Mouse (Mus musculus) lung, postnatal 25 days (tissue): ENCODE results near the gene C3.

Experiments used
- DNase-seq: peaks from one replicate; pipeline ENCODE4 v3.0.0; 2022; ENCODE audit warnings: low spot score

The C3 gene

DNA sequence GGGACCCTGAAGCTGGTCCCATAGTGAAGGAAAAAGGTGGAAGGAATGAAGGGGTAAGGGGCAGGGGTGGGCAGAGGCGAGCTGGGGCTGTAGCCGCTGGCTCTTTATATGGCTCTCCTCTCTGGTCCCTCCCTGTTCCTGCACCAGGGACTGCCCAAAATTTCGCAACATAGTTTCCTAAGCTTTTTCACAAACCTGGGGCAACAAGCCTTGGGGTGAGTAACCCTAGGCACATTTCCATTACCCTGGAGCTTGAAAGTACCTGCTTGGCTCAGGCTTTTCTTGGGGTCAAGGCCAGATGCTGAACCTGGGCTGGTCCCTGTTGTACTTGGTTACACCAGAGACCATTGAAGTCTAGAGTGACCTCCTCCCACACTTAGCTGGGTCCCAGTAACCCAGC lies at the start of gene C3:
Gene C3, minus strand, starts transcription at position 123 of the 400 bp plus-strand sequence.
- DNase-seq = peak; percentile 86

DNA sequence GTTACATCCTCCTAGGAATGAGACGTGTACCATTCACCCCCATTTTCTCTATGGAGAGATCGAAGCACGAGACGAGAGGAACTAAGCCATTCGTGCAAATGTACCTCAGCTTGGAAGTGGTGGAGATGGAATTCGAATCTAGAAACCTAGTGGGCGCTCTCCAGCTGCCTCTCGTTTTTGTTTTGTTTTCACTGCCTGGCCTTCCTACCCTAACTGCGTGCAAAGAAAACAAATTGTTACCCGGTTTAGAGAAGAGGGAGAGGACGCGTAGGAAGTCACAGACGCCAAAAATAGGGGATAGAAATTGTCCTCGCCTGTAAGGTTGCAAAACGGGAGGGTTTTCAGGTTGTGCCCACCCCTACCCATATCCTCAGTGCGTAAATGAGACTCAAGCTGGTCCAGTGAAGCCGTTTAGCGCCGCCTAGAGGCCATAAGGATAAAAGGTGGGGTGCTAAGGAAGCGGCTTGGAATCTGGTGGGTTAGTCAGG lies 48.7 kb upstream of the C3 start:
- DNase-seq = peak; percentile 87

DNA sequence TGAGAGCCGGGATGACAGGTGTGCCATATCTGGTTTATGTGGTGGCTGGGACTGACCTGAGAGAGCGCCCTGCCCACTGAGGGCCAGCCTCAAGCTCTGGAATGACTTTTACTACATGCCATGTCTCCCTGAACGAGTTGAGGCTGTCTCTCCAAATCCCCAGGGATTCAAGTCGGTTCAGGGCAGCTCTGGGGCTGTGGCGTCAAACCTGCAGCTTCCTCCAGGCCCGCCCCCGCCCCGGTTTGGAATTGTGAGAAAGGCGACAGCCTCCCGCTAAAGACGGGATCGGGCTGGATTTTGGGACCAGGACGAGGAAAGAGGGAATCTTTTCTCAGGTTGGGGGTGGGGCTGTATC lies 48.0 kb upstream of the C3 start:
- DNase-seq = peak; percentile 13

DNA sequence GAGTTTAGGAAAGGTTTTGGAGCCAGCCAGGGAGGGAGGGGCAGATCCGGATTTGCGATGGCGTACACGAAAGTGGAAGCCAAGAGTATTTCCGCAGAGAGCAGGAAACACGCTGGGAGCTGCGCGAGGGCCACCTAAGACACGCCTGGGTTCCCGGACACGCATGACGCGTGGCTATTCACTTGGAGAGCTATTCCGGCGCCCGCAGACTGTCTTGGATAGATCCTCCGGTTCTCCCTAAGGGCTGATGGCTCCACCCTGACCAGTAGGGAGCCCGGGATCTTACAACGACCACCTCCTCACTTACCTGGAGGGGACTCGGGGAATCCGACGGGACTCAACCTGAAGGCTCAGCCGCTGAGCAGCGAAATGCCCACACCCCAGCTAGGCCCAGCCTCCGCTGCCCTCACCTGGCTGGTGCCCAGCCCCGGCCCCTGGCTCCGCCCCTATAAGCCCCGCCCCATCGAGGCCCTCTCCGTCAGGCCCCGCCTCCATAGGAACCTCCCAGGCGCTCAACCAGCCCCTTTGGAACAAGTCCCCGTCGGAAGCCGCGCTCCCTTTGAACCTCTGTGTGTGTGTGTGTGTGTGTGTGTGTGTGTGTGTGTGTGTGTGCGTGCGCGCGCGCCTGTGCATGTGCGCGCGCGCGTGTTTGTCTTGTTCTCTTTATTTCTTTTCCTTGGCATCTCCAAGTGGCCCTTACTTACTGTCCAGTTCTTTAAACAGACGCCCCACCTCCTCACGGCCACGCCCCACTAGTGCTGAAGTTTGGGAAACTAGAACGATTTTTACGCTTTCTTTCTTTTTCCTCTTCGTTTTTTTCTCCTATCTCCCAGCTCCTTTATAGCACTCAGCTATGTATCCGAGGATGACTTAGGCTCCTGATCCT lies 47.4 kb upstream of the C3 start:
- peak; percentile 92 for DNase-seq

DNA sequence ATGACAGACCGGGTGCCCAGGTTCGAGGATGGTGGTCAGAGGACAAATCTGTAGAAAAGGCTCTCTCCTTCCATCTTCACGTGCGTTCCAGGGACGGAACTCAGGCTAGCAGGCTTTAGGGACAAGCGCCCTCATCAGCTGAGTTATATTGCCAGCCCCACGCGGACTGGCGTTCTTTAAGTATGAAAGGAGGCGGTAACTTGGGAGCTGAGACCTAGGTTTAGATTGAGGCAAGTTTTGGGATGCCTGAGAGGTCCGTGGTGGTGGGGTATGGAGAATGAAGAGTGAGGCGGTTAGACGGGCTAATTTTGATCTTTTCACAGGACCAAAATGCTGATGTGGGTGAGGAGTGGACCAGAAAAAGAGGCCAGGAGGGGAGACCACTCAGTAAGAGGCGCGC lies 46.8 kb upstream of the C3 start:
- DNase-seq = no peak

DNA sequence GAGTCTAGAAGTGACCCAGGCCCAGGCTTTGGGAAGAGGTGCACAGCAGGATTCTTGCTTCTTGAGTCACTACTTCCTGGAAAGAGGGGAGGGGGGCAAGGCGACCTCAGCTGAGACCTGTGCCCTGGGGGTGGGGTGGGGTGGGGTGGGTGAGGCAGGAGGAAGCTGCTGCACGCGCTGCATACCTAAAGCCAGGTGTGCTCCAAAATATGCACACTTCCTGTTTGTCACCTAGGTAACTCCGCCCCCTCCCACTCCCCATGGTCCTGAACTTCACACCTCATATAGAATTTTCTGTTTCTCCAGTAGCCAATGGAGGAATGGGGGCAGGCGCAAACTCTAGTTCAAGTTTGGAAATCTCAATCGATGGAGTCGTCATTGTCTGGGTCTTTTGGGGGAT lies 45.9 kb upstream of the C3 start:
- DNase-seq = no peak

DNA sequence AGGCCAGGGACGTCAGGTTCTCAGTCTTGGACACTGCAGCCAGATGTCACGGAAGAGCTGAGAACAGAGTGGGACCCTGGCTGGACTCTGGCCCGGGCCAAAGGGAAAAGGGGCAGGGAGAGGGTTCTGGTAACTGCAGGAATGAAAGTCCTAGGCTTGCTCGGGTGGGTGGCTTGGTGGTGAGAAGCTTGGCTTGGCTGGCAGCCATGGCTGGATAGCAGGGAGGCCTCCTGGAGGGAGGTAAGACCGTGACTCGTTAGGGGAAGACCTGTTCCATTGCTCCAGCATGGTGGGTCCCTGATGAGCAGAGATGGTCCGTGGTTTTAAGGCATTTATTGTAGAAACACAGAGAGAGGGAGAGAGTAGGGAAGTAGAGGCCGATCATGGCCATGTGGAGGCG lies 43.4 kb upstream of the C3 start:
- no peak for DNase-seq

DNA sequence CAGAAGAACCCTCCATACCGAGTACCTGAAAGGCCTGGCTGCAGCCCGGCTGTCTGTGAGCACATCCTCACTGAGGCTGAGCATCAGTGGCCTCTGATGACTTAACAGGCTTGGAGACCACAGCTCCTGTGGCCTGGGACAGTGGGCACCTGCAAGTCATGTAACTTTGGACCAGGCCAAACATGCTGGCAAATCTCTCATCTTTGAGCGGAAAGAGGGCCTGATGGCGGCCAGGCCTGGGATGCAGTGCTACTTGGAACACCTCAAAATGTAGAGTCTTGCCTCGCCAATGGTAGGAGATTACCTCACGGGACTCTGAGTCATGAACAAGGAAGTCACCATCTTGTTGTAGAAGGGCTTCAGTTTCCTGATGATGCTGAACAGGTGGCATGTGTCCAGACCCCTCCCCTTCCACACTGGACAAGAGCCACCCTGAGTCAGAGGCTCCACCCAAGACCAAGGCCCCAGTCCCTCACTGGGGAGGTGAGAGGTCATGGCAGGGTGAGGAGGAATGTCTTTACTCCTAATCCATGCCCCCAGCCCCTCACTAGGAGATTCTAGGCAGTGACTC lies 39.7 kb upstream of the C3 start:
- peak; percentile 12 for DNase-seq

DNA sequence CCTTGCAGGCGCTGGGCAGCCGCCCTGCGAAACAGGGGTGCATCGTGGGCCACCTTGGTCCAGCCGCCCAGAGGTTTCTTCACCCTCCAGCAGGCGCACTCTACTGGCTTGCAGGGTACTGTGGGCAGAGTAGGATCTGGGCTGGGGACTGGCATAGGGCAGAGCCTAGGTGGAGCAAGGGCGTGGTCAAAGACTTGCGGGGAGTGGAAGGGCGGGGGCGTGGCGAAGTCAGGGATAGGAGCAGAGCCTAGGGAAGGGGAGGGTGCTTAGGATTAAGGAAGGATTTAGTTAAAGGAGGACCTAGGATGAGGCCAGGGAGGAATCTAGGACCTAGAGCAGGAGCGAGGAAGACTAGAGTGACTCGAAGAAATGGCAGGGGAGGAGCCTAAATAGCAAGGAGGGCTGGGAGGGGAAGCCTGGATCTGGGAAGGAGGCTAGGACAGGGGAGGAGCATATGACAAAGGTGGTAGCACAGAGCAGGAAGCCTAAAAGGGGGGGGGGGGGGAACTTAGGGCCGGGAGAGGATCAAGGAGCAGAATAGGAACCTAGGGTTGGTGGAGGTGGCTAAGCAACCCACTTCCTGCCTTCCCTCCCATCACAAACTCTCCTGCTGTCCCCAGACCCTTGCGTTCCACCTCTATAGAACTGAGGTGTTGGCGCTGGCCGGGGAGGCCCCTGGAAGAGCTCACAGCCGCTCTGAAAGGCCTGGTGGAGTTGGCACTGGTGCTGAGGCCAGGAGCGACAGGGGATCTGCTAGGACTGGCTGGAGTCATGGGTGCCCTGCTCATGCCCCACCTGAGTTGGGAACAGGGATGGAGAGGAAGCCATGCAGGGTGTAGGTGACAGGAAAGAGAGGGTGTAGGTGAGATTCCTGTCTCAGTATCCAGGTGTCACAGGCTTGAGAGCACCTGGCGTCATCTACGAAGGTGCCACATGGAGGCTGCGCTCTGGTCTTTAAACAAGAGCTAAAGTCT lies 37.3 kb upstream of the C3 start:
- DNase-seq = peak; percentile 95

DNA sequence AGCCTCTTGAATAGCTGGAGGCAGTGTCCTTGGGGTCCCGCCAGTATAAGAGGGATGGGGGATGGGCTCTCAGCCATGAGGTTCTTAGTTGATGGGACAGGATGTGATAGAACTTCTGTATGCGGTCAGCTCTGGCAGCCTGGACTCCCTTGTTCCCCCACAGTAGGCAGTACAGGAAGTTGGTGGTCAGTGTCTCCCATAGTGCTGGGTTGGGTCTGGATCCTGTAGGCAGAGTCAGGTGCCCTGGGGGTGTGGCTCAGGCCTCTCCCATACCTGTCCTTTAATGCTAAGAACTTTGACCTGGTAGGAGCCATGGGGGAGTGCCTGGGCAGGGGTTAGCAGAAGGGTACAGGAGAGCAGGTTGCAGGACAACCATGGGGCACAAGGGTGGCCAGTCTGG lies 36.2 kb upstream of the C3 start:
- DNase-seq = peak; percentile 9

DNA sequence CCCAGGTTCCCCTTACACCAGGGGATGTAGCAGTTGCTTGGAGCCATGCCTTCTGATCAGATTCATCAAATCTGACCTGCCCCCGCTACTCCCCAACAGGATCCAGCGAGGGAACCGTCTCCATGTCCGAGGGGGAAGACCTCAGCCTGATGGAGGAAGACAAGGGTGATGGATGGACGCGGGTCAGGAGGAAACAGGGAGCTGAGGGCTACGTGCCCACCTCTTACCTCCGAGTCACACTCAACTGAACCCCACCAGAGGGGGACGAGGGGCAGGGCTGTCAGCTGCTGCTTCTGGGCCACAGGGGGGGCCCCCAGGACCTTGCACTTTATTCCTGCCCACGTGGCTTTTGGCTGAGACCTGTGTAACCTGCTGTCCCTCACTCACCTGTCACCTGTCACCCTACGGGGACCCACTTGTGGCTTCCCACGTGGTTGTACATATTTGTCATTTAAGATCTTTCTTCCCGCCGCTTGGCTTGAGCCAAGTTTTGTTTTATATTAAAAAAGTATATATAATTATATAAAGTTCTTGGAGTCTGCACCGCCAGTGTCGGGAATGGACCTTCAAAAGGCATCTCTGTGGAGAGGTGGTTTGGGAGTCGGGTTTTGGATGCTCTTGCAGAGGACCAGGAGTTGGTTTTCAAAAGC lies 35.1 kb upstream of the C3 start:
- no peak for DNase-seq

DNA sequence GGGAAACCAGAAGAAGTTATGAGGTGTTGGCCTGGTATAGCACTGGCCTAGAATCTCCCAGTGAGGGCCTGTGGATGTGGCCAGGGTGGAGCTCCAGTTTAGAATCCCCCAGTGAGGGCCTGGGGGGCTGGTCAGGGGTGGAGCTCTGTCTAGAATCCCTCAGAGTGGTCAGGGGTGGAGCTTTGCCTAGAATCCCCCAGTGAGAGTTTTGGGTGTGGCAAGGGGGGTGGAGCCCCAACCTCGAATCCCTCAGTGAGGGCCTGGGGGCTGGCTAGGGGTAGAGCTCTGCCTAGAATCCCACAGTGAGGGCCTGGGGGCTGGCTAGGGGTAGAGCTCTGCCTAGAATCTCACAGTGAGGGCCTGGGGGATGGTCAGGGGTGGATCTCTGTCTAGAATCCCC lies 33.9 kb upstream of the C3 start:
- DNase-seq = no peak

DNA sequence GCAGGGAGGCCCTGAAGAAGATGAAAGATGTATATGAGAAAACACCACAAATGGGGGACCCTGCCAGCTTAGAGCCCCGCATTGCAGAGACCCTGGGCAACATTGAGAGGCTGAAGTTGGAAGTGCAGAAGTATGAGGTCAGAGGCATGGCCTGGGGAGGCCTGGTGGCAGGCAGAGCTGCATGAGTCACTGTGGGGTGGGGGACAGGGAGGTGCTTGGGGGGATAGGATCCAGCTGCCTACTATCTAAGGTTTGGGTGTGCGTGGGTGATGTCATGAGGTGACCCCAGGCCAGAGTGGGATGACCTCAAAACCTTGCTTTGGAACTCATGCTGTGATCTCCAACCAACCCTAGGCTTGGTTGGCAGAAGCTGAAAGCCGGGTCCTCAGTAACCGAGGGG lies 33.4 kb upstream of the C3 start:
- no peak for DNase-seq

DNA sequence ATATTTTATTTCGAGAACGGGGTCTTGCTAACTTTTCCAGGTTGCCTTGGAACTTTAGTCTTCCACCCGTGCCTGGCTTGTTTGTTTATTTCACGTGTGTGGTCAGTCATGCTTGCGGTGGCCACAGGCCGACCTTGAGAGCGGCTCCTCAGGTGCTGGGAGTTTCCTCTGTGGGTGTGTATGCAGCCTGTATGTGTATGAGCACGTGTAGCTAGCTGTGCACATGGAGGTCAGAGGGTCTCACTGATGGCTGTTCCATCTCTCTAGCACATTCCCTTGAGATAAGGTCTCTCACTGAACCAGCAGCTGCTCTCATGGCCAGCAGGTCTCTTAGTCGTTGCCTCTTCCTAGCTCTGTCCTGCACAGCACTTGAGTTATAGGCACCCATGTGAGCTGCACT lies 32.4 kb upstream of the C3 start:
- no peak for DNase-seq

DNA sequence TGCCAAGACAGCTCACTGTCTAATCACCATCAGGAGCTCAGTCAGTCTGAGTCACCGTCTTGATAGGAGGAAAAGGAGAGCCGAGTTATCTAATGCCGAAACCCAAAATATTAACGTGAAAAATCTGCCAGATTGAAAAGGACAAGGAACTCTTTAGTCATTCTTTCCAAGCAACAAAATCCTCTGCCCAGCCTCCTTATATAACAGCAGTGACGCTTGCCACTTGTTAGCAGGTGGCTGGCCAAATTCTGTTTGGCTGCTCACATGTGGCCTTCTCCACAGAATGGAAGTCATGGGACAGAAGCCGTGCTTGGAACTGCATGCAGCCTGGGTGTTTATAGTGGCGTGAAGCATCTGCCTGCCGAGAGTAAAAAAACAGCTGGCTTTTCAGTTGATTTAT lies 31.8 kb upstream of the C3 start:
- DNase-seq = peak; percentile 29

DNA sequence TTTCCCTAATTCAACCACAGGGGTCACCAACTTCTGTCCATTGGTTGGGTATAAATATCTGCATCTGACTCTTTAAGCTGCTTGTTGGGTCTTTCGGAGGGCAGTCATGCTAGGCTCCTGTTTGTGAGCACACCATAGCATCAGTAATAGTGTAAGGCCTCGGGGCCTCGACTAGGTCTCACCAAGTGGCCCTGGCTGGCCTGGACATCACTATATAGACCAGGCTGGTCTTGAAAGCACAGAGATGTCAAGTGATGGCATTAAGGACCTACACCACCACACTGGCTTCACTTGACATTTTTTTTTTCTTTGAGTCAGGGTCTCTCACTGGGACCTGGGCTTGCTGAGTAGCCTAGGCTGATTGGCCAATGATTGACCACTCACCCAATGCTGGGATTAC lies 30.3 kb upstream of the C3 start:
- DNase-seq = no peak

DNA sequence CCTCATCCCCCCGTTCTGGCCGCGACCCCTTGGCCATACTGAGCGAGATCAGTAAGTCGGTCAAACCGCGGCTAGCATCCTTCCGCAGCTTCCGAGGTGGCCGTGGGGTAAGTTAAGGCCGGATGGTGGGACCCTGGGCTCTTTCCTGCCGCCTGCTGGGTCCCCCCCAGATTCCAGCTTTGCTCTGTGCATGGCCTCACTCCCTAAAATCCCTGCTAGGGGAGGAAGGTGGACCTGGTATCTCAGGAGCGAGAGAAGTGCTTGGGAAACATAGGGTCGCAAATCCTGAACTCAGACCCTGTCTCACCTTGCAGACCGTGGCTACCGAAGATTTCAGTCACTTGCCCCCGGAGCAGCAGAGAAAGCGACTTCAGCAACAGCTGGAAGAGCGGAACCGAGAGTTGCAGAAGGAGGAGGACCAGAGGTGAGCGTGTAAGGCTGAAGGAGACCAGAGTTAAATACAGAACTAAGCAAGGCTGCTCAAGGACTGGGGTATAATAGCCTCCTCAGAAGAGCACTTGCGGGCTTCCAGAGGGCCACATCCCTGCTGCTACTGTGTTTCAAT lies 29.1 kb upstream of the C3 start:
- DNase-seq = no peak

DNA sequence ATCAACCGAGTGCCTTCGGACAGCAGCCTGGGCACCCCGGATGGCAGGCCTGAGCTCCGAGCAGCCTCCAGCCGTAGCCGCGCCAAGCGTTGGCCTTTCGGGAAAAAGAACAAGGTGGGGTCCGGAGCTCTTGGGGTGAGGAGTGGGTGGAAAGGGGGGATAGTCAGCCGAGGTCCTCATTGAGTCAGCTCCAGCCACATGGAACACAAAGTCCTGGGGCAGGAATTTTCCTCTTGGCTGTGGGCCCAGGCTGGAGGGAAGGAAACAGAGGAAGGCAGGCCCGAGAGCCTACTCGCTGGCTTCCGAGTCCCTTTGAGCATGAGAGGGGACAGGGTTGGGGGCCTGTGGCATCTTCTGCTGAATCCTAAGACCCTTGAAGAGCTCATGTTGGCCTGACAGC lies 27.4 kb upstream of the C3 start:
- DNase-seq = peak; percentile 43

DNA sequence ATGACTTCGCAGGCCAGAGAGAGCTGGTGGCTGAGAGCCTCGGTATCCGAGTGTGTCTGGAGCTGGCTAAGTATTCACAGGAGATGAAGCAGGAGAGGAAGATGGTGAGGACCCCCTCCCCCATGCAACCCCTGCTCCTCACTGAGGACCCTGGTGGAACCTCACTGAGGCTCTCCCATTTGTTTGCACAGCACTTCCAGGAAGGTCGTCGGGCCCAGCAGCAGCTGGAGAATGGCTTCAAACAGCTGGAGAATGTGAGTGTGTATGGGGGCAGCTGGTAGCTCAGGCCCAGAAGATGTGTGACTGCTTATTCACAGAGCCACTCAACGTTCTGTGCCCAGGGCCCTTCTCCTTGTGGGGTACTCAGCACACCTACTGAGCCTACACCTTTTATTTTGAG lies 25.4 kb upstream of the C3 start:
- DNase-seq = no peak

DNA sequence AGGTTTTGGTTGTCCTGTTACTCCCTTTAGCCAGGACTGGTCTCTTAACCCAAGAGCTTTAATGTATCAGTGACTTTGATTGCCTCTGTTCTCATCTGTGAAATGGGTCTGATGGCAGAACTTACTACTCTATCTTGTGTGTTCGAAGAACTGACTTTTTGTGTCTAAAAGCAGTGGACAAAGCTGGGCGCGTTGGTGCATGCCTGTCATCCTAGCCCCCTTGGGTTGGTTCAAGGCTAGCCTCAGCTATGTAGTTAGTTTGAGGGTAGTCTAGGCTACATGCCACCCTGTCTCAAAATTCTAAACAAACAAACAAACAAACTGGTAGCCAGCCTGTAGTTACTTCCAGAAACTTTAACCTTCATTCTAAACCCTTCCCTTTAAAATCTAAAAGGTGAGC lies 23.5 kb upstream of the C3 start:
- DNase-seq = no peak

DNA sequence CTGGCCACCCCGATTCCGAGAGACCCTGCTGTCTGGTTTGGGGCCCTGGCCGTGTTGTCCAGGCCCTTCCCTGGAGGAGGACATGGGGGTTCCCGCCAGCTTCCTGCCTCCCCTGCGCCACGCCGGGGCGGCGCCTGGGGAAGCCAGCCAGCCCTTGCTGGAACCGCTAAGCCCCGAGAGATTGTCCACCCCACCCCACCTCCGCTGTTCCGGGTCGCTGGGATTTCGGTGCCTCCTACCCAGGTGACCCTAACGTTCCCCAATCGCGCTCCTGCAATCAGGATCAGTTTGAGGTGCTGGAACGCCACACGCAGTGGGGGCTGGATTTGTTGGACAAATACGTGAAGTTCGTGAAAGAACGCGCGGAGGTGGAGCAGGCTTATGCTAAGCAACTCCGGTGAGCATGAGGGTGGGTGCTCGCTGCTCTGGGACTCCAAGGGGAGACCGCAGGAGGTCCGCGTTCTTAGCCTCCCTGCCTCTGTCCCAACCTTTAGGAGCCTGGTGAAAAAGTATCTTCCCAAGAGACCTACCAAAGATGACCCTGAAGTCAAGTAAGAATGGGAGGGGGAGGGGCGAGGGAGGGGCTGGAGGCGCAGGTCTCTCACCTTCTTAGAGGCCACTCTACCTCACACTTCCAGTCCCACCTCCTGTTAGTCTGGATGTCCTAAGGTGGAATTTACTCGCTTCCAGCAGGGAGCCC lies 22.7 kb upstream of the C3 start:
- DNase-seq = peak; percentile 55
